Mouse (Mus musculus): ENCODE data around the gene Nprl3.

Gene Nprl3

GRCm38 (mm10) chr11:32225222-32226104, 42.0 kb downstream of the Nprl3 start:
- in situ Hi-C loops (cut with MboI, MseI), result no loop called here

DNA sequence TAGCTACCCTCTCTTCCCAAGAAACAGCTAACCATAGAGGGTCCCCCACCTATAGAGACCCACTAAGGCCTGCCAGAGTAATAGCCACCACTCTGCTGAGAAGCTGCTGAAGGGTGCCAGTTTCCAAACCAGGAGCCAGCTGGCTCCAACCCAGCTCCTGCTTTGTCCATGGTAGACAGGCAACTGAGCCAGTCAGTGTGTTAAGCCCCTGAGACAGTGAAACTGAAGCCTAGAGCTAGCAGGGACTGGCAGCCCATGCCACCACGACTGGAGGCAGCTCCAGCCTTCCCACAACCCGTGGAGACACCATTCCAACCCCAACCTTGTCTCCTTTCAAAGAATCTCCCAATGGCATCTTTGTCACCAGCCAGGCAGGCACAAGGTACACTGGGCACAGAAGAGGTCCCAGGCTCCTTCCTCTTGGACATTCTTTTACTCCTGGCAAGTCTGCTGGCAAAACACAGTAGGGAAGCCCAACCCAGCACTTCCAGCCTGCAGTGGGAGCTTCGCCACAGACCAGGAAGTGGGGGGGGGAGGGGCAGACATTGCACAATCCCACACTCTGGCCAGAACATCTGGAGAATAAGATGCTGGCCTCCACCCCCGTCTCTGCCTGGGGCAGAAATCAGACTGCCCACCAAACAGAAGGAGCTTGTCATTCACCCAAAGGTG, 42.9 kb downstream of the Nprl3 start:
- in situ Hi-C loops (cut with MboI, MseI), result no loop called here

- in situ Hi-C loops (cut with MboI, MseI), result no loop called here
Observed at GRCm38 (mm10) chr11:32223297-32223967, 44.1 kb downstream of the Nprl3 start.

DNA sequence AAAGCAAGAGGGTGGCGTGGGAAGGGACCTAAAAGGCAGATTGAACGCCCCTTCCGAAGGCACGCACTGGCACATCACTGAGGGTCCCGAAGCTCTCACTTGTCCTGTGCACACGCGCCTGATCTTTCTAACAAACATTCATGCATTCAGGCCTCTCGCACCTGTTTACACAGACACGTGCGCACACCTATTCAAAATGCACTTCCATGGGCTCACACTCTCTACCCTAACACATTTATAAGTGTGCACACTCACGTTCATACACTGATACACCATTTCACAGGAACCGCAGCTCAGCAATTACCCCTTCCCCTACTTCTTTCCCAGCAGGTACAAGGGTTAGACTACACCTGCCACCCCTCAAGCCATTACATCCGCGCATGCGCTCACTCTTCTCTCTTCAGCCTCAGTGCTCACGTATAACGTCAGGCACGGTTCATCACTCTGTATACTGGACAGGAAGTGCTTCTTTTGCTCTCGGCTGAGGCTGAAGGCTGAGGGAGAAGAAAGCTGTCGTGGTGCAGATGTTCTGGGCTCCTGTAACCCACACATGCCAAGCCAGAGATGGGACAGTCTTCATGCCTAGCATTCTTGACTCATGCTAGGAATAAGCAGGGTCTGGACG, 44.8 kb downstream of the Nprl3 start:
- in situ Hi-C loops (cut with MboI, MseI), result no loop called here

DNA sequence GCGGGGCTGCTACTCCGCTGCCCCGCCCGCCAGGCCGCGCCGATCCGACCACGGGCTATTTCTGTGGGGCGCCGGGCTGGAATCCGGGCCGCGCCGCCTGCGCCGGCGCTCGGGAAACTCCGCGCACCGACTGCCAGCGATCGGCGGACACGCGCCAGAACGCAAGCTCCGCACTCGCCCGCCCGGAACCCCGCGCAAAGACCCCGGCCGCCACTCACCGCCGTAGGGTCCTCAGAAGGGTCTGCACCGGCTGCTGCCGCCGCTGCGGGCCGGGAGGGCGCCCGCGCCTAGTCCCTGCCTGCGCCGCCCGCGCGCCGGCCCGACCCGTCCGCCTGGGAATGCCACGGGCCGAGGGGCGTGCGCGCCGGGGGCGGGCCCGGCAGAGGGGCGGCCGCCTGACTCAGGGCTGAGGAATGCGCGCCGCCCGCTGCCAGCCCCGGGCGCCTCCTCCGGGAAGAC, 45.5 kb downstream of the Nprl3 start, which contains the start of gene Rhbdf1:
TSS of gene Rhbdf1 (minus strand) at position 350 of the 459 bp plus-strand sequence.
- in situ Hi-C loops (cut with MboI, MseI), result no loop called here

- in situ Hi-C loops (cut with MboI, MseI), result no loop called here
Observed at GRCm38 (mm10) chr11:32221225-32221950, 46.1 kb downstream of the Nprl3 start.

GRCm38 (mm10) chr11:32220607-32221224, 46.8 kb downstream of the Nprl3 start:
- in situ Hi-C loops (cut with MboI, MseI), result no loop called here

- in situ Hi-C loops (cut with MboI, MseI), result no loop called here
Observed at GRCm38 (mm10) chr11:32219287-32219686, 48.2 kb downstream of the Nprl3 start.

GRCm38 (mm10) chr11:32218501-32219050, 48.9 kb downstream of the Nprl3 start:
- in situ Hi-C loops (cut with MboI, MseI), result no loop called here

DNA sequence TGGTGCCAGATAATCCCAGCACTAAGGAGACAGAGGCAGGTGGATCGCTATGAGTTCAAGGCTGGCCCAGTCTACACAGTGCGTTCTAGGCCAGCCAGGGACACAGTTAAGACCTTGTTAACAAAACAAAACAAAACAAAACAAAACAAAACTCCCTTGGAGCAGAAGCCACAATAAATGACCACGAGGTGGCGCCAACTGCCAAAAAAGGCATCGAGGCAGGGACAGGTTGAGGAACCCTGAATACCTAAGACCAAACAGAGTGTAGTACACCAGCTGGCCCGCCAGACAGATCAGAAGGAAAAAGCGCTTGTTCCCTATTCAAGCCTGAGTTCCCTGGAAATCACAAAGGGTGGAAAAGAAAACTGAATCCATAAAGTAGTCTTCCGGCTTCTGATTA, 50.7 kb downstream of the Nprl3 start:
- in situ Hi-C loops (cut with MboI, MseI), result no loop called here

DNA sequence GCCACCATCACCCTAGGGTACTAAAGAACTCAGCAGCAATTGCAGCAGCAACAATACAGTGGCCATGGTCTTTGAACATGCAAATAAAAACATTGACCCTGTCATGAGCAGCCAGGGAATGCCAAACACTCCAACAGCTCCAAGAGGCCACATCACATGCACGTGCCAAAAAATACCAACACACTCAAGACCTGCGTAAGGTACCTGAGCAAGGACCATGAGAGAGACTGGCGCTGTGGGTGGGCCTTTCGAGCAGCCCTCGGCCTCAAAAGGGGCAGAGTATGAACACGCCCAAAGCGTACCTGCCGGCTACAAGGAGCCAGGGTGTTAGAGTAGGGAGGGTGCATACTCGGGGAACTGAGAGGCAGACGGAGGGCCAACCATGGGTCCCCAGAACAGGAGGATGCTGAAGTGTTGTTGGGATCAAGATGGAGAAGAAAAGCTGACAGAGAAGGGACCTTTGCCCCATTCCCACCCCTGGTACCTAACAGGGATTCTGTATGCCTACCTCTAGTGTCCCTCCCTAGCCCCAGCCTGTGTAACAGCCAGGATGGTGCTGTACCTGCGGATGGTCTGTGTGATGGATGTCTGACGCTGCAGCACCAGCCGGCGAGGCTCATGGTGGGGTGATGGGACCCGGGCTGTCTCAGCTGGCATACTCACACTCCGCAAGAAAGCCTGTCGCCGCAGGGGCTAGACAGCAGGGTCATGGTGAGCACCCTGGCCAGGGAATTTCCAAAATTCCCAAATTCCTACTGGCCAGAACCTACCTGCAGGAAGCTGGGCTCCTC, 51.9 kb downstream of the Nprl3 start:
- in situ Hi-C loops (cut with MboI, MseI), result no loop called here

- in situ Hi-C loops (cut with MboI, MseI), result no loop called here
Observed at GRCm38 (mm10) chr11:32210623-32211022, 56.9 kb downstream of the Nprl3 start.

- in situ Hi-C loops (cut with MboI, MseI), result no loop called here
Observed at GRCm38 (mm10) chr11:32205058-32205873, 62.2 kb downstream of the Nprl3 start, which contains the start of gene Snrnp25. Snrnp25 (plus strand) TSS chr11:32205415.

GRCm38 (mm10) chr11:32201922-32202685, 65.4 kb downstream of the Nprl3 start:
- in situ Hi-C loops (cut with MboI, MseI), result loop anchor here (5.0 kb wide), 1 partner anchor 835 kb away; no protein-coding TSS in a partner anchor

DNA sequence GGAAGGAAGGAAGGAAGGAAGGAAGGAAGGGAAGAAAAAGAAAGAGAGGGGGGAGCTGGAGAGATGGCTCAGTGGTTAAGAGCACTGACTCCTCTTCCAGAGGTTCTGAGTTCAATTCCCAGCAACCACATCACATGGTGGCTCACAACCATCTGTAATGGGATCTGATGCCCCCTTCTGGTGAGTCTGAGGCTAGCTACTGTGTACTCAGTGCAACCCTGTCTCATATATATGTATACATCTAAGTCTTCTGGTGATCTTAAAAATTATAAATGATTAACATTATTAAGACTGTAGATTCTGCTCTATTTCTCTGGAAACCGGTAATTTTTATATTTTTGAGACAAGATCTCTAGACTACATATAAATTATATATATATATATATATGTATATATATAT, 66.5 kb downstream of the Nprl3 start:
- in situ Hi-C loops (cut with MboI, MseI), result loop anchor here (5.0 kb wide), 1 partner anchor 834 kb away; no protein-coding TSS in a partner anchor

DNA sequence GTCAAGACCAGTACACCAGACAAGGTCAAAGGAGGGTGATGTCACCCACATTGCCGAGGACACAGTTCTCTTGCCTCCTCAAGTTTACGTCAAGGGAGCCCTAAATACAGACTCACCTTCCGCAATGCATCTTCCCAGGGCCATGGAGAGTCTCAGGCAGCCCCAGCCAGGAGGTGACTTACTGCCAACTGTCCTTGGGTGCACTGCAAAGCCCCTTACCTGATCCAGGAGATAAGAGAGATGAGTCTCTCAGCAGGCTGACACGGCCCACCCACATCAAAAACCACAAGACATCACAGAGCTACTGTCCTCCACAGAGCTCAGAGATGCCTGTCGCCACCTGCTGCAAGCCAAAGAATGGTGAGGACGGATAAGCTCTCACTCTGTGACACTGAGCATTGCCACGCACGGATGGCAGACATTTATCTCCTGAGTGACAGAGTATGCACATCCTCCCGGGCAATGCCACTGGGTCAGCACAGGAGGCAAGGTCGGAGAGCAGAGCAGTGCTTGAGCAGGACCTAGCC, 67.4 kb downstream of the Nprl3 start, which contains the start of gene Il9r:
TSS of gene Il9r (minus strand) at position 205 of the 527 bp plus-strand sequence.
- in situ Hi-C loops (cut with MboI, MseI), result loop anchor here (5.0 kb wide), 1 partner anchor 833 kb away; no protein-coding TSS in a partner anchor

GRCm38 (mm10) chr11:32199230-32199629, 68.3 kb downstream of the Nprl3 start:
- in situ Hi-C loops (cut with MboI, MseI), result no loop called here

All from T-helper 1 cell (primary cell).